Mouse (Mus musculus): ENCODE data around the gene Ebp.

DNA sequence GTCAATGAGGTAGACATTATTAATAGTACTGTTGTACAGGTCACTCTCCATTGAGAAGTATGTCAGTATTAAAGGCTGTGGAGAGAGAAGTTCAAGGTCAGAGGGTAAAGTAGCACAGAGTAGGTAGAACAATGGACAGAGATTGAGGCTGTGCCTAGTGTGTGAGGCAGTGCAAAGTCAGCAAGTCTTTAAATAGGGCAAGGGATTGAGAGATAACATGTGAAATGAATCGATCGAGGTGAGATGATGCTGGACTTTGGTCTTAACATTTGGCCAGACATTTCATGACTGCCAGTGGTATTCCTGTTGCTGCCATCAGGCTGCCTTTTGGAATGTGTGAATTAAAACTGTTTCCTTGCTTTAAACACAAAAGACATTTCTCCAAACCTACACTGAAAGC, 14.4 kb downstream of the Ebp start:
- TF ChIP-seq CTCF (IDR thresholded peaks at IDR 0.05; ENCODE audit: borderline replicate concordance, control insufficient read depth, extremely low read depth, insufficient read depth, low read length, poor library complexity) (no peak), POLR2A (IDR thresholded peaks at IDR 0.05; ENCODE audit: control insufficient read depth, extremely low read depth, insufficient read depth, low read length, poor library complexity) (no peak)
